ENCODE assay signal across 8 mouse cellular contexts in the genomic region with DNA sequence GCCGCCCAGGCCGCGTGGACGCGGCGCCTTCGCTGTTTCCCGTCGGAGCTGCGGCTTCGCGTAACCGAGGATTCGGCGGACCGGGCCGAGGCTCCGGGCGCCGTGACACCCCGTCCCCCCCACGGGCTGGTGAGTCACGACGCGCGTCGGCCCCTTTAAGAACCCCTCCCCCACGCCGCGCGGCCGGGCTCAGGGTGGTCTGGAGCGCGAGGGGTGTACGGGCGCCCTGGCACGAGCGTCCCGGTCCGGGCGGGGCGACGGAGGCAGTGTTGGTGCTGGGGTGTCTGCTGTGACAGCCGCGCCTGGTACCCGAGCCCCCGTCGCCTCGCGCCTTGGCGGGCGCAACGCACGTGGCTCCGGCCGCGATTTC. TPM values are rescaled to one million over a fixed set of nuclear protein-coding genes. Genes with fewer than 3 reads are reported as not detected.
A peak's percentile ranks its signal among the peaks of the same experiment; 100 is the strongest.
DNase-seq lines count a peak whose midpoint lies in the region; ATAC-seq and TF ChIP-seq lines count a peak whose summit lies in the region.

No protein-coding gene starts in this region.

- ATAC-seq in kidney, embryonic 15.5 days (replicated peaks; ENCODE audit: low FRiP score): peak; percentile 44
- 0 out of 2 replicates have a peak, but pooled peaks have one; percentile 7 for ATAC-seq in embryonic facial prominence, embryonic 15.5 days (ENCODE audit: insufficient number of reproducible peaks, low FRiP score, low TSS enrichment, low read depth)
- ATAC-seq in limb, embryonic 14.5 days (ENCODE audit: low FRiP score, low read depth): peak; percentile 35
- ATAC-seq in stomach, embryonic 14.5 days (ENCODE audit: insufficient number of reproducible peaks, insufficient read depth, low FRiP score, low read depth): peak; percentile 8; the same call in 1 of the 2 replicates
- no peak for ATAC-seq in activated CD4-positive, CD25-positive, alpha-beta regulatory T cell, adult 4 months

- H3K9me3 ChIP-seq in kidney, embryonic 15.5 days (replicated peaks): no peaks in the 10 kb centered on the region
- H3K9me3 ChIP-seq in embryonic facial prominence, embryonic 15.5 days (replicated peaks): no peaks in the 10 kb centered on the region
- no peaks in the 10 kb centered on the region for H3K9me3 ChIP-seq in limb, embryonic 14.5 days (ENCODE audit: control insufficient read depth, low read length)
- H3K9me3 ChIP-seq in stomach, embryonic 14.5 days (ENCODE audit: control insufficient read depth, low read depth, low read length): no peaks in the 10 kb centered on the region

- peak overlapping the region; percentile 96 for H3K4me2 ChIP-seq in kidney, embryonic 15.5 days
- H3K4me2 ChIP-seq in embryonic facial prominence, embryonic 15.5 days (replicated peaks): peak overlapping the region; percentile 95
- peak overlapping the region; percentile 97 for H3K4me2 ChIP-seq in limb, embryonic 14.5 days (replicated peaks; ENCODE audit: low read depth, low read length, severe bottlenecking)
- peak overlapping the region; percentile 89 for H3K4me2 ChIP-seq in stomach, embryonic 14.5 days (replicated peaks; ENCODE audit: low read depth, low read length)

- peaks cover 79% of the 10 kb centered on the region for H3K4me1 ChIP-seq in kidney, embryonic 15.5 days
- peaks cover 77% of the 10 kb centered on the region for H3K4me1 ChIP-seq in embryonic facial prominence, embryonic 15.5 days
- H3K4me1 ChIP-seq in limb, embryonic 14.5 days (ENCODE audit: control insufficient read depth, insufficient read depth, low read length): peaks cover 69% of the 10 kb centered on the region
- peaks cover 62% of the 10 kb centered on the region for H3K4me1 ChIP-seq in stomach, embryonic 14.5 days (ENCODE audit: control insufficient read depth, insufficient read depth, low read length)

- peak overlapping the region; percentile 99 for H3K27ac ChIP-seq in kidney, embryonic 15.5 days
- peak overlapping the region; percentile 100 for H3K27ac ChIP-seq in embryonic facial prominence, embryonic 15.5 days (replicated peaks)
- H3K27ac ChIP-seq in limb, embryonic 14.5 days (replicated peaks; ENCODE audit: low read depth, low read length): peak overlapping the region; percentile 97
- peak overlapping the region; percentile 98 for H3K27ac ChIP-seq in stomach, embryonic 14.5 days (ENCODE audit: low read length)

- no peaks in the 10 kb centered on the region for H3K27me3 ChIP-seq in kidney, embryonic 15.5 days
- H3K27me3 ChIP-seq in embryonic facial prominence, embryonic 15.5 days: no peaks in the 10 kb centered on the region
- H3K27me3 ChIP-seq in limb, embryonic 14.5 days (ENCODE audit: control insufficient read depth, insufficient read depth, low read length): no peaks in the 10 kb centered on the region
- H3K27me3 ChIP-seq in stomach, embryonic 14.5 days (ENCODE audit: control insufficient read depth, insufficient read depth, low read length): no peaks in the 10 kb centered on the region

- DNase-seq in kidney, adult 11 months: no peak
- DNase-seq in R1 (ENCODE audit: low read depth, low spot score): peak; percentile 33
- peak; percentile 52 for DNase-seq in limb, embryonic 14.5 days (ENCODE audit: low spot score)
- DNase-seq in retina, embryonic 14.5 days (ENCODE audit: low spot score): no peak

- peak overlapping the region; percentile 88 for H3K9ac ChIP-seq in kidney, embryonic 15.5 days
- H3K9ac ChIP-seq in embryonic facial prominence, embryonic 15.5 days: peak overlapping the region; percentile 87
- H3K9ac ChIP-seq in limb, embryonic 14.5 days (ENCODE audit: low read depth, low read length, severe bottlenecking): peak overlapping the region; percentile 87
- H3K9ac ChIP-seq in stomach, embryonic 14.5 days (replicated peaks; ENCODE audit: low read depth, low read length): peak overlapping the region; percentile 82

- peak overlapping the region; percentile 95 for H3K4me3 ChIP-seq in kidney, embryonic 15.5 days (replicated peaks)
- peak overlapping the region; percentile 92 for H3K4me3 ChIP-seq in embryonic facial prominence, embryonic 15.5 days (replicated peaks)
- peak overlapping the region; percentile 76 for H3K4me3 ChIP-seq in limb, embryonic 14.5 days (replicated peaks; ENCODE audit: low read length)
- peak overlapping the region; percentile 94 for H3K4me3 ChIP-seq in stomach, embryonic 14.5 days (ENCODE audit: low read depth, low read length)

- WGBS in kidney, embryonic 15.5 days: under 1% methylated on average over 47 of the region's 57 CpGs
- under 1% methylated on average over 57 of the region's 57 CpGs for WGBS in embryonic facial prominence, embryonic 15.5 days
- WGBS in limb, embryonic 14.5 days: under 1% methylated on average over 32 of the region's 57 CpGs
- WGBS in stomach, embryonic 14.5 days: 1% methylated on average over 50 of the region's 57 CpGs

- peaks cover 4% of the 10 kb centered on the region; the same call in 1 of the 2 replicates for H3K36me3 ChIP-seq in kidney, embryonic 15.5 days
- H3K36me3 ChIP-seq in embryonic facial prominence, embryonic 15.5 days: no peaks in the 10 kb centered on the region
- peaks cover 5% of the 10 kb centered on the region for H3K36me3 ChIP-seq in limb, embryonic 14.5 days (ENCODE audit: control insufficient read depth, insufficient read depth, low read length)
- H3K36me3 ChIP-seq in stomach, embryonic 14.5 days (ENCODE audit: control insufficient read depth, insufficient read depth, low read length): no peaks in the 10 kb centered on the region

- no peak for TF ChIP-seq POLR2A in limb, embryonic 14.5 days (IDR thresholded peaks at IDR 0.05; ENCODE audit: borderline replicate concordance, extremely low read depth, insufficient read depth, insufficient read length)

RNA-seq across cellular contexts. Expression of a gene that starts 0.4 kb away (rescaled TPM):
- polyA plus RNA-seq in kidney, embryonic 15.5 days (2015; fragmentation: Nextera tagmentation; extraction: Ambion mirVana): 18.5 and 21.5 TPM in 2 replicates
- polyA plus RNA-seq in embryonic facial prominence, embryonic 15.5 days (2015; fragmentation: Nextera tagmentation; extraction: Ambion mirVana): 31.0 and 31.1 TPM in 2 replicates
- polyA plus RNA-seq in limb, embryonic 14.5 days (2012; rRNA removed): 58.7 and 79.0 TPM in 2 replicates
- 27.4 and 29.6 TPM in 2 replicates for polyA plus RNA-seq in limb, embryonic 14.5 days (2014; fragmentation: Nextera tagmentation; extraction: Ambion mirVana)
- polyA plus RNA-seq in stomach, embryonic 14.5 days (2014; fragmentation: Nextera tagmentation; extraction: Ambion mirVana): 19.5 and 20.1 TPM in 2 replicates
- 10 to 100 TPM; 24.3 to 24.5 TPM for polyA plus RNA-seq in activated CD4-positive, CD25-positive, alpha-beta regulatory T cell, adult 4 months (2017; shearing (Covaris generic))

Comparison
In these comparisons a context has a peak if more than half of its experiments do, and no peak if none do; other contexts are left out.
1. DNase-seq: peak in R1 (single experiment) and limb, embryonic 14.5 days (single experiment); none in kidney, adult 11 months (single experiment) and retina, embryonic 14.5 days (single experiment).
2. Peak in every context shown above with its lines, with median percentiles within 50 percentile points of each other: H3K27ac ChIP-seq, H3K4me2 ChIP-seq, H3K4me3 ChIP-seq and H3K9ac ChIP-seq.